Mouse (Mus musculus): ENCODE measurements around the gene Hoxd4. TPM values are rescaled to one million over a fixed set of nuclear protein-coding genes. Genes with fewer than 3 reads are reported as not detected.

Hoxd4 gene
- total RNA-seq, 2 experiments from 2014 or later = 1.1 to 1.5 TPM

- intact Hi-C loops (cut with DNase I) = no loop called here
- DNase-seq = no peak
Measured at GRCm38 (mm10) chr2:74677106-74677505, 34.6 kb upstream of the Hoxd4 start.

GRCm38 (mm10) chr2:74678891-74679595 lies 32.7 kb upstream of the Hoxd4 start, which contains the start of gene Hoxd11:
Gene Hoxd11, plus strand, starts transcription at chr2:74679557.
- intact Hi-C loops (cut with DNase I) = no loop called here
- DNase-seq = no peak

GRCm38 (mm10) chr2:74679596-74679971 lies 32.1 kb upstream of the Hoxd4 start:
- no peak for DNase-seq
- intact Hi-C loops (cut with DNase I) = no loop called here

- DNase-seq = no peak
- intact Hi-C loops (cut with DNase I) = no loop called here
Measured at GRCm38 (mm10) chr2:74679980-74680379, 31.7 kb upstream of the Hoxd4 start.

- DNase-seq = no peak
- intact Hi-C loops (cut with DNase I) = no loop called here
Measured at GRCm38 (mm10) chr2:74680561-74681398, 30.9 kb upstream of the Hoxd4 start.

- intact Hi-C loops (cut with DNase I) = no loop called here
- no peak for DNase-seq
Measured at GRCm38 (mm10) chr2:74681594-74682531, 29.9 kb upstream of the Hoxd4 start.

GRCm38 (mm10) chr2:74682796-74683195 lies 28.9 kb upstream of the Hoxd4 start:
- intact Hi-C loops (cut with DNase I) = no loop called here

GRCm38 (mm10) chr2:74683471-74683951 lies 28.2 kb upstream of the Hoxd4 start:
- intact Hi-C loops (cut with DNase I) = no loop called here
- DNase-seq = no peak

More at GRCm38 (mm10) chr2:74682796-74683195, 28.9 kb upstream of the Hoxd4 start:
- DNase-seq = no peak

- DNase-seq = no peak
- intact Hi-C loops (cut with DNase I) = no loop called here
Measured at GRCm38 (mm10) chr2:74684106-74684505, 27.6 kb upstream of the Hoxd4 start.

GRCm38 (mm10) chr2:74685059-74685603 lies 26.6 kb upstream of the Hoxd4 start:
- DNase-seq = no peak
- intact Hi-C loops (cut with DNase I) = no loop called here

GRCm38 (mm10) chr2:74686301-74686987 lies 25.3 kb upstream of the Hoxd4 start:
- intact Hi-C loops (cut with DNase I) = no loop called here
- peak in 1 of 2 experiments; percentile 61 for DNase-seq

GRCm38 (mm10) chr2:74686988-74687697 lies 24.6 kb upstream of the Hoxd4 start:
- intact Hi-C loops (cut with DNase I) = no loop called here
- DNase-seq = no peak

- DNase-seq = no peak
- intact Hi-C loops (cut with DNase I) = no loop called here
Measured at GRCm38 (mm10) chr2:74687698-74688555, 23.8 kb upstream of the Hoxd4 start.

- no peak for DNase-seq
- intact Hi-C loops (cut with DNase I) = no loop called here
Measured at GRCm38 (mm10) chr2:74688795-74689573, 22.7 kb upstream of the Hoxd4 start.

GRCm38 (mm10) chr2:74689574-74690337 lies 22.0 kb upstream of the Hoxd4 start:
- DNase-seq = no peak
- intact Hi-C loops (cut with DNase I) = no loop called here

GRCm38 (mm10) chr2:74690338-74690716 lies 21.4 kb upstream of the Hoxd4 start:
- DNase-seq = no peak
- intact Hi-C loops (cut with DNase I) = no loop called here

Measured in gastrocnemius, postnatal 36 days (tissue).